Mouse (Mus musculus) CH12.LX (cell line): ENCODE results near the gene Grin3b. TPM values are rescaled to one million over a fixed set of nuclear protein-coding genes. Genes with fewer than 3 reads are reported as not detected.

Experiments
- DNase-seq: peaks from one replicate; pipeline ENCODE4 v3.0.0-alpha.2; 2013; ENCODE audit errors: extremely low read depth
- H3K27ac ChIP-seq: 2 replicates; pipeline ENCODE4 v1.5.1; 2012; ENCODE audit warnings: low read depth, mild to moderate bottlenecking, control low read depth, moderate library complexity; ENCODE audit not compliant: insufficient read depth
- H3K27me3 ChIP-seq: replicated peaks from 2 replicates; pipeline ENCODE3; 2012; ENCODE audit warnings: inconsistent platforms
- H3K36me3 ChIP-seq, 2 experiments: replicated peaks in 1 of 2; 2 replicates each; pipeline versions ENCODE3 to v1.6.1; 2012; ENCODE audit warnings: inconsistent platforms in 1 of 2, low read length in 1 of 2, mild to moderate bottlenecking in 1 of 2, mixed read lengths in 1 of 2, moderate library complexity in 1 of 2; ENCODE audit not compliant: control insufficient read depth in 1 of 2, insufficient read depth in 1 of 2
- H3K4me1 ChIP-seq, 2 experiments: 2 replicates each; pipeline ENCODE4 v1.6.1; 2012; ENCODE audit warnings: inconsistent platforms in 1 of 2, moderate library complexity in 1 of 2; ENCODE audit not compliant: insufficient read depth in 2 of 2, control insufficient read depth in 1 of 2
- H3K4me2 ChIP-seq: 2 replicates; pipeline ENCODE4 v1.6.1; 2012; ENCODE audit warnings: low read depth, mild to moderate bottlenecking, control low read depth; ENCODE audit not compliant: poor library complexity, insufficient read depth, severe bottlenecking
- H3K4me3 ChIP-seq, 3 experiments: fragments of 150-350 bp in 1 of 3; sonication (generic) in 1 of 3; replicated peaks in 1 of 3; 2 replicates each; pipeline versions ENCODE3 to v1.5.1; 2011 to 2012; ENCODE audit warnings: low read depth in 2 of 3, low read length in 2 of 3, mild to moderate bottlenecking in 2 of 3, moderate library complexity in 2 of 3, control low read depth in 1 of 3, improper control_type of control experiment in 1 of 3, inconsistent platforms in 1 of 3, mixed read lengths in 1 of 3; ENCODE audit not compliant: poor library complexity in 1 of 3
- H3K79me2 ChIP-seq: replicated peaks from 2 replicates; pipeline ENCODE4 v1.6.1; 2012; ENCODE audit warnings: mild to moderate bottlenecking, moderate library complexity; ENCODE audit not compliant: control insufficient read depth, poor library complexity, insufficient read depth, severe bottlenecking; ENCODE audit errors: extremely low read depth
- H3K9ac ChIP-seq: 2 replicates; pipeline ENCODE4 v1.6.1; 2012; ENCODE audit warnings: low read depth, mild to moderate bottlenecking, control low read depth, moderate library complexity; ENCODE audit not compliant: insufficient read depth
- H3K9me3 ChIP-seq: replicated peaks from 2 replicates; pipeline ENCODE3; 2012; ENCODE audit warnings: low read length, inconsistent platforms, mixed read lengths
- BHLHE40 ChIP-seq: IDR thresholded peaks from 2 replicates; pipeline ENCODE4 v1.6.1; 2011; ENCODE audit warnings: mild to moderate bottlenecking, low read depth, low read length, improper control_type of control experiment
- CHD1 ChIP-seq: IDR thresholded peaks from 2 replicates; pipeline ENCODE4 v1.6.1; 2012; ENCODE audit warnings: low read depth, low read length, improper control_type of control experiment, inconsistent platforms
- CHD2 ChIP-seq: IDR thresholded peaks from 2 replicates; pipeline ENCODE4 v1.6.1; 2011; ENCODE audit warnings: low read length, improper control_type of control experiment
- E2F4 ChIP-seq: IDR thresholded peaks from 2 replicates; pipeline ENCODE4 v1.6.1; 2011; ENCODE audit warnings: low read depth, low read length, improper control_type of control experiment; ENCODE audit not compliant: insufficient replicate concordance
- ELF1 ChIP-seq: IDR thresholded peaks from 2 replicates; pipeline ENCODE4 v1.6.1; 2014; ENCODE audit warnings: low read depth, mild to moderate bottlenecking, inconsistent platforms, low read length, improper control_type of control experiment
- EP300 ChIP-seq: IDR thresholded peaks from 2 replicates; pipeline ENCODE4 v1.6.1; 2011; ENCODE audit warnings: low read length, improper control_type of control experiment
- ETS1 ChIP-seq: conservative IDR thresholded peaks from 2 replicates; pipeline ENCODE4 v1.6.1; 2012; ENCODE audit warnings: low read depth, mild to moderate bottlenecking, inconsistent platforms, low read length, improper control_type of control experiment, moderate library complexity
- GABPA ChIP-seq: IDR thresholded peaks from 2 replicates; pipeline ENCODE4 v1.6.1; 2012; ENCODE audit warnings: low read depth, low read length, improper control_type of control experiment, inconsistent platforms; ENCODE audit not compliant: insufficient replicate concordance
- HCFC1 ChIP-seq: IDR thresholded peaks from 2 replicates; pipeline ENCODE4 v1.6.1; 2012; ENCODE audit warnings: low read depth, mild to moderate bottlenecking, inconsistent platforms, low read length, improper control_type of control experiment
- IRF4 ChIP-seq: IDR thresholded peaks from 2 replicates; pipeline ENCODE4 v1.6.1; 2014; ENCODE audit warnings: low read depth, mild to moderate bottlenecking, inconsistent platforms, low read length, improper control_type of control experiment
- JUN ChIP-seq: IDR thresholded peaks from 2 replicates; pipeline ENCODE4 v1.6.1; 2011; ENCODE audit warnings: low read depth, mild to moderate bottlenecking, low read length, improper control_type of control experiment, moderate library complexity; ENCODE audit not compliant: insufficient read depth
- JUND ChIP-seq: conservative IDR thresholded peaks from 2 replicates; pipeline ENCODE4 v1.6.1; 2011; ENCODE audit warnings: low read depth, low read length, improper control_type of control experiment
- KAT2A ChIP-seq: IDR thresholded peaks from 2 replicates; pipeline ENCODE4 v1.6.1; 2012; ENCODE audit warnings: low read length, improper control_type of control experiment, inconsistent platforms; ENCODE audit not compliant: insufficient replicate concordance
- MAFK ChIP-seq: IDR thresholded peaks from 2 replicates; pipeline ENCODE4 v1.6.1; 2011; ENCODE audit warnings: low read length, improper control_type of control experiment; ENCODE audit not compliant: insufficient replicate concordance
- MAX ChIP-seq: IDR thresholded peaks from 2 replicates; pipeline ENCODE4 v1.6.1; 2011; ENCODE audit warnings: low read length, improper control_type of control experiment
- MEF2A ChIP-seq: IDR thresholded peaks from 2 replicates; pipeline ENCODE4 v1.6.1; 2014; ENCODE audit warnings: low read depth, mild to moderate bottlenecking, inconsistent platforms, low read length, improper control_type of control experiment, borderline replicate concordance
- MXI1 ChIP-seq: IDR thresholded peaks from 2 replicates; pipeline ENCODE4 v1.6.1; 2011; ENCODE audit warnings: mild to moderate bottlenecking, low read depth, low read length, improper control_type of control experiment
- MYC ChIP-seq: IDR thresholded peaks from 2 replicates; pipeline ENCODE4 v1.6.1; 2011; ENCODE audit warnings: low read depth, mild to moderate bottlenecking, improper control_type of control experiment, low read length
- SIN3A ChIP-seq: IDR thresholded peaks from 2 replicates; pipeline ENCODE4 v1.6.1; 2012; ENCODE audit warnings: low read length, improper control_type of control experiment, inconsistent platforms
- SMC3 ChIP-seq: IDR thresholded peaks from 2 replicates; pipeline ENCODE4 v1.6.1; 2011; ENCODE audit warnings: low read depth, low read length, improper control_type of control experiment
- TBP ChIP-seq: conservative IDR thresholded peaks from 2 replicates; pipeline ENCODE4 v1.6.1; 2011; ENCODE audit warnings: low read depth, low read length, improper control_type of control experiment
- UBTF ChIP-seq: IDR thresholded peaks from 2 replicates; pipeline ENCODE4 v1.6.1; 2012; ENCODE audit warnings: low read depth, mild to moderate bottlenecking, inconsistent platforms, low read length, improper control_type of control experiment, moderate library complexity
- USF1 ChIP-seq: IDR thresholded peaks from 2 replicates; pipeline ENCODE4 v1.6.1; 2014; ENCODE audit warnings: low read depth, mild to moderate bottlenecking, inconsistent platforms, low read length, improper control_type of control experiment
- ZKSCAN1 ChIP-seq: IDR thresholded peaks from 2 replicates; pipeline ENCODE4 v1.6.1; 2012; ENCODE audit warnings: low read depth, inconsistent platforms, low read length, improper control_type of control experiment, borderline replicate concordance
- ZNF384 ChIP-seq: IDR thresholded peaks from 2 replicates; pipeline ENCODE4 v1.6.1; 2012; ENCODE audit warnings: low read depth, low read length, improper control_type of control experiment, inconsistent platforms
- dilution Hi-C: fragments of 300-500 bp; cut with MboI; formaldehyde crosslinking; loops from 2 replicates; pipeline ENCODE4 v1.14.3; 2020; ENCODE audit warnings: low sequenced_read_pairs; ENCODE audit not compliant: extremely low pct_unique_long_range_greater_than_20kb, extremely low pct_ligation_motif_present
- in situ Hi-C: fragments of 300-500 bp; cut with MboI; formaldehyde crosslinking; loops from 3 replicates; pipeline ENCODE4 v1.14.3; 2019; ENCODE audit warnings: low sequenced_read_pairs, low pct_ligation_motif_present, low pct_unique_long_range_greater_than_20kb, mixed read lengths
- polyA plus RNA-seq: library from polyadenylated mRNA; unstranded; fragments of >175 nt; gene quantifications from 2 replicates; pipeline ENCODE4 v1.2.1, GENCODE M21; 2012; ENCODE audit warnings: low read depth; ENCODE audit not compliant: insufficient read length
- total RNA-seq, 2 experiments: library from RNA; depleted of rRNA; stranded (reverse); fragments of 300-350 nt in 1 of 2; fragments of >200 nt in 1 of 2; gene quantifications; 2 replicates each; pipeline ENCODE4 v1.2.3; 2012 to 2014

Gene Grin3b
- total and polyA plus RNA-seq, 3 experiments = 0.27 to 0.59 (median 0.56) TPM

- dilution Hi-C loops (no loop called here), in situ Hi-C loops (no loop called here)
- Histone ChIP-seq H3K4me1 (0 out of 4 replicates have a peak, but pooled peaks cover 0 to 3% of the 10 kb centered on the region in 2 experiments), H3K4me3 (no peak overlapping the region), H3K27me3 (no peaks in the 10 kb centered on the region), H3K79me2 (no peaks in the 10 kb centered on the region), H3K36me3 (peaks cover 13 to 86% of the 10 kb centered on the region in 2 experiments), H3K27ac (no peak overlapping the region), H3K9me3 (no peaks in the 10 kb centered on the region), H3K4me2 (no peak overlapping the region), H3K9ac (no peak overlapping the region)
- TF ChIP-seq ETS1 (no peak), JUND (no peak), MEF2A (no peak), GABPA (no peak), SIN3A (no peak), KAT2A (no peak), BHLHE40 (no peak), HCFC1 (no peak), MAX (no peak), ZKSCAN1 (no peak), JUN (no peak), UBTF (no peak), ZNF384 (no peak; the same call in 1 of the 2 replicates), SMC3 (no peak), ELF1 (no peak), E2F4 (no peak), MAFK (no peak), CHD2 (no peak), EP300 (no peak)
- DNase-seq = no peak
Measured at GRCm38 (mm10) chr10:80003374-80004232, 33.1 kb downstream of the Grin3b start.

DNA sequence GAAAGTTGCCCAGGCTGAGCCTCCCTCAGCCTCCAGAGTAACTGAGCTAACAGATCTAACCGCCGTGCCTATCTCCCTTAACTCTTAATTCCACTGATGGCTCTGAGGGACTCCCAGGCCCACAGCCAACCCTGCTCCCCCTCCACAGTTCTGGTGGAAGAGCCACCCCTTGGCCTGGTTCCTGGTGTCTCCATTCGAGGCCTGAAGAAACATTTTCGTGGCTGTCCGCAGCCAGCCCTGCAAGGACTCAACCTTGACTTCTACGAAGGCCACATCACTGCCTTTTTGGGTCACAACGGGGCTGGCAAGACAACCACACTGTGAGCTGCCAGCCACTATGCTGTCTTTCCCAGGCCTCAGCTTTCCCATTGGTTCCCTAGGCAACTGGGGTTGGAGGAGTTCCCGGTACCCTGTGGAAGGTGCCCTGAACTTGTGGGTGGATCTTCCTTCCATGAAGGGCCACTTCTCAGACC lies 33.8 kb downstream of the Grin3b start:
- no peak overlapping the region for H3K9ac ChIP-seq
- H3K79me2 ChIP-seq = no peaks in the 10 kb centered on the region
- 0 out of 4 replicates have a peak, but pooled peaks cover 0 to 3% of the 10 kb centered on the region in 2 experiments for H3K4me1 ChIP-seq
- no peaks in the 10 kb centered on the region for H3K27me3 ChIP-seq
- TF ChIP-seq GABPA (no peak), BHLHE40 (no peak), ZNF384 (no peak), USF1 (no peak), MXI1 (no peak), MAX (no peak), IRF4 (no peak), JUN (no peak), UBTF (no peak), CHD2 (no peak), MAFK (no peak), MYC (no peak), EP300 (no peak), TBP (no peak), CHD1 (no peak)
- in situ Hi-C loops (no loop called here), dilution Hi-C loops (no loop called here)
- H3K9me3 ChIP-seq = no peaks in the 10 kb centered on the region
- no peak overlapping the region for H3K27ac ChIP-seq
- no peak overlapping the region for H3K4me2 ChIP-seq
- H3K36me3 ChIP-seq = peaks cover 17 to 87% of the 10 kb centered on the region in 2 experiments
- no peak overlapping the region for H3K4me3 ChIP-seq
- DNase-seq = no peak
